ENCODE assay signal across 17 mouse cellular contexts in the genomic region with DNA sequence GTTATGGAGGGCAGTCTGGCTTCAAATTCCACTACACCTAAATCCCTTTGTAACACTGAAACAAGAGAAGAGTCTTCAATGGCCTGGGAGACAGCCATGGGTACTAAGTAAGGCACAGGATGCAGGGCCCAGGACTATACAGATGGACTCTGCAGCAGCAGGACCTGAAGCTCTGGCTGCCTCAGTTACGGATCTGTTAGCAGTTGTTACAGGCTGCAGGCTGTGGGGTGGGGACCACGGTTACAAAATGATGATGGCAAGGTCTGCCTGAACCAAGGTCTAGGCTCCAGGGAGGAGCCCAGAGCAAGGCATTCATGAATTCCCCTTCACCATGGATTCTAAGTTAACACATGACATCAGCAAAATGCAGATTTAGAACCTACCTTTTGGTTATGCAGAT. TPM values are rescaled to one million over a fixed set of nuclear protein-coding genes. Genes with fewer than 3 reads are reported as not detected.
"Had no signal": no experiment of that assay in that cellular context is flagged by ENCODE, and none has a peak within 500 bp of the region (broad histone marks: within the 10 kb centered on the region; RNA-seq: fewer than 3 reads in every experiment).

No protein-coding gene starts in this region.

- H3K9me3 ChIP-seq: neural tube, embryonic 13.5 days; neural tube, embryonic 15.5 days; stomach, embryonic 15.5 days had no signal

- H3K36me3 ChIP-seq: neural tube, embryonic 13.5 days; neural tube, embryonic 15.5 days; stomach, embryonic 15.5 days had no signal

- H3K27me3 ChIP-seq: neural tube, embryonic 13.5 days; neural tube, embryonic 15.5 days; stomach, embryonic 15.5 days had no signal

- H3K4me3 ChIP-seq: neural tube, embryonic 13.5 days; neural tube, embryonic 15.5 days; stomach, embryonic 15.5 days had no signal

- H3K9ac ChIP-seq: neural tube, embryonic 13.5 days; neural tube, embryonic 15.5 days; stomach, embryonic 15.5 days had no signal

- H3K27ac ChIP-seq: neural tube, embryonic 13.5 days; neural tube, embryonic 15.5 days; stomach, embryonic 15.5 days; stomach, postnatal 0 days had no signal

- H3K4me2 ChIP-seq: neural tube, embryonic 13.5 days; neural tube, embryonic 15.5 days; stomach, embryonic 15.5 days had no signal

- DNase-seq: retina, postnatal 1 day; right cerebral cortex, adult 18-20 months; right cerebral cortex, postnatal 14 days; right cerebral cortex, postnatal 25 days; right cerebral cortex, postnatal 4 days; spleen, adult 18-20 months; thymus, adult 18-20 months; thymus, adult 2 months; thymus, postnatal 14 days; thymus, postnatal 25 days; thymus, postnatal 36 days; thymus, postnatal 4 days had no signal

- H3K4me1 ChIP-seq: stomach, embryonic 15.5 days had no signal

RNA-seq across cellular contexts. Expression of a gene that starts 29.3 kb away (rescaled TPM):
- total RNA-seq: neutrophil, adult 5-6 weeks had no signal
